Mouse (Mus musculus) spleen, postnatal 4 days (tissue): ENCODE results near the gene Gm38393.

ENCODE experiments used
- DNase-seq, 2 experiments: peaks; one replicate each; pipeline ENCODE4 v3.0.0; 2022; ENCODE audit warnings: low spot score in 2 of 2

The Gm38393 gene

DNA sequence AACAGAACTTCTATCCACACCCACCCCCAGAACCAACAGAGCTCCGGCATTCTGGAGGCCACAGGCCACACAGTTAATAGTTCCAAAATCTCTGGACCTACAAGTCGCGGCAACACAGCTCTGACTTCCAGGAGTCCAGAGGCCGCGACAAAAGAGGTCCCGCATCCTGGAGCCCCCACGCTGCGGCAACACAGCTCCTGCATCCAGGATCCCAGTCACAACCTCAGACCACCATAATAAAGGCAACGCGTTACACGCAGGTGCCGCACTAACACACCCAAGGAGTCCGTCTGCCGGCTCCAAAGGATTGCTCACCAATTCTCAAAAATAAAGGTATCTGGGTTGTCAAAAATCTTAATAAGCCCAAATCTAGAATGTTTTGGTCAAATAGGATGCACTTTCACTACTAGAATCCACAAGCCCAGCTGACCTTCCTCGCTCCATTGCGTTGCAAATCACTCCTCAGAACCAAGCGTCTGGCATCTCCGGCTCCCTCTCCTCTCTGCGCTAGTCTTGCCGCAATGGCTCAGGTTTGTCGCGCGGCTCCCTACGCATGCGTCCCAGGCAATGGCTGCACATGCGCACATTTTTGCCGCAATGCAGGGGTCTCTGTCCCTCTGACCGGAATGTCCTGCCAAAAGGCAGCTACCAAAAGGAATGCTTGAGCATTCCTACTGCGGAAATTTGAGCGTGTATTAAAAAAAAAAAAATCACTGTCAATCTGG is at the start of gene Gm38393, which contains the start of gene Snurf:
Gene Gm38393, minus strand, starts transcription at position 459 of the 725 bp plus-strand sequence.
Gene Snurf, minus strand, starts transcription at position 444 of the 725 bp plus-strand sequence.
- DNase-seq: peak; percentile 23 to 65

DNA sequence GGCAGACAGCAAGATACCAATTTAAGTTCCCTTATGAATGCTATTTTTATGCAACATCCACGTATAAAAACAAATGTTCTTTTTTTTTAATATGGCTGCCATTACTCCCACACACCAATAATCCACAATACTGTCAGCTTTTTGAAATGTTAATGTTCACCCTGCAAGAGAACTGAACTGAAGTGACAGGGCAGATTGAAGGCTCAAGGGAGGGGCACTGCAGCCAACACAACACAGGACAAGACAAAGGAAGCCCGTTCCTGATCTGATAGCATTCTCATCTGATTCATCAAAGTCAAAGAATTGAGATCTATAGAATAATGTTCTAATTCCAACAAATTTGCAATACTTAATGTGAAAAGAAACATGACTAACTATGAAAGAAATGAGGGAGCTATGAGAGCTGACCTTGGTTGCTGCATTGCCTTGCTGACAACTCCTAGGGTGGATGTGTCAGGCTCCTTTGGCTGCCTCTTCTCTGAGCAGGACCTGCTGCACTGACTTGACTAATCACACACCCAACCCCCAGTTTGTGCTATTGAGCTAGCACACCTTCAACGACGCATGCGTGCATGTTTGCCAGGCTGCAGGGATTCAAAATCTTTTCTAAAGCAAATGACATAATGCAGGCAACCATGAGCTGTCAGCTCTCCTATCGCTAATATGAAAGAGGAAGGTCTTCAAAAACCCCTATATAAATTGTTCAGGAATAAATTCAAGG is 42.8 kb upstream of the Gm38393 start:
- no peak for DNase-seq

- DNase-seq: no peak
Measured at GRCm38 (mm10) chr7:60013186-60013585, 8.3 kb upstream of the Gm38393 start.

DNA sequence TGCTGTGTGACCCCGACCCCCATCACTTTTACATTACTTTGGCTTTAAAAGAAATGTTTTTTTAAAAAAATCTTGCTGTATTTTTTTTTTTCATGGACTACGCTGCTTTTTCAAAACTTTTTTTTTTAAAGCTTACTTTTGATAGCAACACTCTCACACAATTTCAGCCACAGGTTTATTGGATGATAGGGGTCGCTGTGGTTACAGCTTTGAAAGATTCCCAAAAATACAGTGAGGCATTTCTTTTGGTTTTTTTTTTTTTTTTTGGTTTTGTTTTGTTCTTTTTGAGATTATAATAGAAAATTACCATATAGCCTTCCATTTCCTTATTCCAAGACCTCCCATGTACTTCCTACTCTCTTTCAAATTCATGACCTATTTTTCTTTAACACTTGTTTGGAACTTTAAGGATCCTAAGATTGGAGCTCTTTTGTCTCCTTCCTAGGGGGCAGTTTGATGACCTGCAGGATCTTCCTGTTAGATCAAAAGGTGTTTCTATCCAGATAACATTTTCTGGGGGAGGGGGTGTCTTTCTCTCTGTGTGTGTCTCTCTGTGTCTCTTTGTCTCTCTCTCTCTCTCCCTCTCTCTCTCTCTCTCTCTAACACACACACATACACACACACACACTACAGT is 3.0 kb upstream of the Gm38393 start:
- no peak for DNase-seq

GRCm38 (mm10) chr7:60006262-60006661 is 1.4 kb upstream of the Gm38393 start:
- DNase-seq: no peak

GRCm38 (mm10) chr7:60003921-60004605 is 801 bp downstream of the Gm38393 start:
- DNase-seq: peak in 1 of 2 experiments; percentile 57

DNA sequence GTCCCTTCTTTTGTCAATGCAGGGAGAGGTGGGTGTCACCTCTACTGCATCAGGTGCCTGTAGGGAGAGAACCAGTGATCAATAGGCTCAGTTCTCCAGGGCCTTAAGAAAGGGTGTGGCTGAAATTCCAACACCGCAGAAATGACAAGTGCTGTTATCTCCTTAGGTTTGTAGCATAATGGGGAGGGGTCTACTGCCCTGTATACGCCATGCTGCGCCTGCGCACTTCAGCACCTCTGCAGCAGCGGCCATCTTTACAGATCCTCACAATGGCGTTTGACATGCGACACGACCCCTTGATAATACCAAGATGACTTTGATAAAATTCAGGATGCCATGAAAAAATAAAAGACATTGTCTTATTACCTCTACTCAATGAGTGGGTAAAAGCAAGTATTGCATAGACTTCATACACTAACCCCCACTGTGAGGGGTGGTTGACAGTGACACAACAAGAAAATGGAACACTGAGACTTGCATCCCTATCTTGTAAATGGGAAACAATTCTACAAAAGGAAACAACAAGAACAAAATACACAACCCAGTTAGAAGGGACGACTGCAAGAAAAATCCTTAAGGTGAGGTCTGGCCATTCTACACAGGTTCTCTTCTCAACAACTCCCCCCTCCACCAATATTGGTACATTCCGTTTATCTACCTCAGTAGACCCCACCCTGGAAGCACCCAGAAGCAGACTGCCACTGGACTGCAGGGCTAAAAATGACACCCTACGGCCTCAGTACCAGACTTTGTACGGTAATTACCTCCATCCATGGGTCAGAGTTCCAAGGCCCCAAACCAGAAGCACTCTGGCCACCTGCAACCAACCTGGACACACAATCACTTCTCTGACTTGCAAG is 1.6 kb downstream of the Gm38393 start:
- no peak for DNase-seq

DNA sequence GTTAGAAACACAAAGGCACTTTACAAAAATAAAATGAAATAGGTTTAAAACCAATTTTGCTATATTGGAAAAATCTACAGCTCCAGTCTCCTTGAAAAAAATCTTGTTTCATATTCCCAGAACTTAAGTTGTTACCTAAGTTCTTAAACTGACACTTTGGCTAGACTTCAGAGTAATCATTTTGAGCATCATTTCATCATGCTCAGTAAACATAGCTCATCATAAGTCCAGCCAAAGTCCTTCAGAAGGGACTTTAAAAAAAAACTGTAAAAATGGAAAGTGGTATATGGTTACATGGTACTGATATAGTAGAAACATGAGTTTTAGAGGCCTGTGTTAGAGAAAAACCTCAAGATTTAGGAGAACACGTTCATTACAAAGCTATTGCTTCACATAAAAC is 26.2 kb downstream of the Gm38393 start:
- no peak for DNase-seq
